Mouse (Mus musculus): Measurements from ENCODE around the gene Tfec.

DNA sequence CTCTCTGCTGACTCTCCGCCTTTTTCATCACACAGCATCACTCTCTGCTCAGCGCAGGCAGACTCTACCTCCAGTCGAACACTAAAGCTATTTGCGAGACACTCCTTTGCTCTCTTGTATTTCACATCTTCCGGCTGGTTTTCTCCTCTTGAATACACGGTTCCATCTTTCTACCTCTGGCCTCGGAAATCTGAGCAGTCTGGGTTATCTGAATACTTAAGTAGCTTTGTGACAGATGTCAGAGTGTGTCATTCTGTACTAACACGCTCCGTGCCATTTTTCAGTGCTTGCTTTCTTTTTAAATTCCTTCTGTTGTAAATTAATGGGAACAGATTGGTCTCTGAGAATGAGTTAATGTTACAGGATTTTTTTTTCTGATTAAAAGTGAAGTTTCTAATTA, 101.3 kb downstream of the Tfec start:
- TF ChIP-seq GATA1 (IDR thresholded peaks at IDR 0.05; ENCODE audit: low read length) = no peak
- TF ChIP-seq TAL1 (IDR thresholded peaks at IDR 0.05; ENCODE audit: low read length) = no peak
